ENCODE assay signal across 8 mouse cellular contexts in the genomic region with DNA sequence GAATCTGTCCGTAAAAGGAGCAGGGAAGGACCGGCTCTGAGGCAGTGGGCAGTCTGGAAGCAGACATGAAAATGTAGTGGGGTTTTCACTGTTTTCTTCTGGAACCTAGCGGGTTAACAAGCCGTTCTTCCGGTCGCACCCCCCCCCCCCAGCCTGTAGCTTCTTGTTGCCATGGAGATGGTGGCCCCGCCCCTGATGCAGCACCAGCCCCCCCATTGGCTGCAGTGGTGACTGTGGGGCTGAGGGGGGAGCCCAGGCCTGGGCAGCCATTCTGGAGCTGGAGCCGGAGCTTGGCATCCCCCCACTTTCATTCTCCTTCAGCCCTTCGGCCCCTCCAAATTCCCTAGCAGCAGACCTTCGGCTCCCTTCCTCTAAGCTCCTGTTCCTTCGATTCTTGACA. TPM values are rescaled to one million over a fixed set of nuclear protein-coding genes. Genes with fewer than 3 reads are reported as not detected.
DNase-seq lines count a peak whose midpoint lies in the region; ATAC-seq and TF ChIP-seq lines count a peak whose summit lies in the region.

No protein-coding gene starts in this region.

- H3K27ac ChIP-seq in kidney, adult 2 months (ENCODE audit: insufficient read depth, low read depth, low read length), result no peak overlapping the region
- no peak overlapping the region for H3K27ac ChIP-seq in liver, embryonic 11.5 days (ENCODE audit: low read depth, low read length)

- WGBS in kidney, adult 2 months, result 7% methylated on average over 11 of the region's 11 CpGs
- 4% methylated on average over 11 of the region's 11 CpGs for WGBS in liver, embryonic 11.5 days

- no peaks in the 10 kb centered on the region for H3K27me3 ChIP-seq in kidney, adult 2 months (replicated peaks; ENCODE audit: control insufficient read depth, insufficient read depth, low read length)
- 0 out of 2 replicates have a peak, but pooled peaks cover 3% of the 10 kb centered on the region for H3K27me3 ChIP-seq in liver, embryonic 11.5 days (replicated peaks; ENCODE audit: control insufficient read depth, insufficient read depth, low read length)
- peaks cover 4% of the 10 kb centered on the region; the same call in 1 of the 2 replicates for H3K27me3 ChIP-seq in splenic B cell, adult 2 months (ENCODE audit: control insufficient read depth, insufficient read depth, low read length, poor library complexity, severe bottlenecking)

- H3K4me3 ChIP-seq in kidney, adult 2 months (ENCODE audit: insufficient read depth, low read depth, low read length), result peak overlapping the region; percentile 33
- H3K4me3 ChIP-seq in liver, embryonic 11.5 days (ENCODE audit: low read depth, low read length), result peak overlapping the region; percentile 43

- H3K9me3 ChIP-seq in liver, embryonic 11.5 days (ENCODE audit: control insufficient read depth, low read length), result no peaks in the 10 kb centered on the region

- no peak for TF ChIP-seq POLR2A in kidney, adult 2 months (IDR thresholded peaks at IDR 0.05; ENCODE audit: low read depth, low read length)

- H3K36me3 ChIP-seq in kidney, adult 2 months (ENCODE audit: control insufficient read depth, insufficient read depth, low read length), result no peaks in the 10 kb centered on the region
- 0 out of 2 replicates have a peak, but pooled peaks cover 2% of the 10 kb centered on the region for H3K36me3 ChIP-seq in liver, embryonic 11.5 days (ENCODE audit: control insufficient read depth, insufficient read depth, low read length)
- H3K36me3 ChIP-seq in splenic B cell, adult 2 months (ENCODE audit: control insufficient read depth, insufficient read depth, low read length, poor library complexity, severe bottlenecking), result no peaks in the 10 kb centered on the region

- peak overlapping the region; percentile 52; the same call in 1 of the 2 replicates for H3K9ac ChIP-seq in liver, embryonic 11.5 days (ENCODE audit: low read depth, low read length)

- H3K4me1 ChIP-seq in kidney, adult 2 months (ENCODE audit: control insufficient read depth, insufficient read depth, low read length), result peaks cover 4% of the 10 kb centered on the region
- peaks cover 67% of the 10 kb centered on the region for H3K4me1 ChIP-seq in liver, embryonic 11.5 days (replicated peaks; ENCODE audit: control insufficient read depth, insufficient read depth, low read length)

- ATAC-seq in liver, embryonic 11.5 days (replicated peaks; ENCODE audit: low FRiP score), result peak; percentile 42; the same call in 1 of the 2 replicates
- 0 out of 2 replicates have a peak, but pooled peaks have one; percentile 36 for ATAC-seq in monocyte, adult 5-6 weeks (replicated peaks; ENCODE audit: insufficient number of reproducible peaks, low FRiP score, low TSS enrichment, poor library complexity, severe bottlenecking)

- peak; percentile 71 to 83 for DNase-seq in adrenal gland, adult (ENCODE audit: inconsistent age in 2 of 2, low spot score in 1 of 2)
- DNase-seq in adrenal gland, adult 8-10 months, result no peak
- DNase-seq in embryo, embryonic 10 days (ENCODE audit: low spot score), result peak; percentile 90
- peak; percentile 61 to 66 for DNase-seq in heart, adult 9 months (ENCODE audit: low spot score in 2 of 2)
- DNase-seq in kidney, adult 2 months, result peak; percentile 75
- DNase-seq in liver, embryonic 11.5 days (ENCODE audit: low spot score), result peak; percentile 73
- peak; percentile 89 for DNase-seq in splenic B cell, adult 2 months (ENCODE audit: low read depth, low spot score)

- peak overlapping the region; percentile 67 for H3K4me2 ChIP-seq in liver, embryonic 11.5 days

- TF ChIP-seq CTCF in kidney, adult 2 months (conservative IDR thresholded peaks at IDR 0.05; ENCODE audit: insufficient read depth, insufficient read length, low read depth, low read length), result no peak

RNA-seq across cellular contexts. Expression of gene Syngap1, which starts 10.4 kb away (rescaled TPM):
- 10 to 100 TPM; 19.7 to 36.9 (median 26.9) TPM for total RNA-seq in adrenal gland, adult 8-10 months (2022)
- 14.8 and 16.8 TPM in 2 replicates for polyA plus RNA-seq in kidney, adult 2 months (2012; rRNA removed)
- polyA plus RNA-seq in liver, embryonic 11.5 days (2014; fragmentation: Nextera tagmentation; extraction: Ambion mirVana), result 1.4 and 1.6 TPM in 2 replicates
- total RNA-seq in monocyte, adult 5-6 weeks (2017), result 0.76 to 3.9 TPM (median 0.96 TPM) in 3 replicates

RNA-seq across cellular contexts. Expression of gene Cuta, which starts 12.0 kb away (rescaled TPM):
- 100 to 1,000 TPM; 151 to 162 (median 155) TPM for total RNA-seq in adrenal gland, adult 8-10 months (2022)
- polyA plus RNA-seq in kidney, adult 2 months (2012; rRNA removed), result 145 and 183 TPM in 2 replicates
- polyA plus RNA-seq in liver, embryonic 11.5 days (2014; fragmentation: Nextera tagmentation; extraction: Ambion mirVana), result 159 and 171 TPM in 2 replicates
- total RNA-seq in monocyte, adult 5-6 weeks (2017), result 22.8 to 35.9 TPM (median 25.9 TPM) in 3 replicates

RNA-seq across cellular contexts. Expression of gene Phf1, which starts 18.6 kb away (rescaled TPM):
- total RNA-seq in adrenal gland, adult 8-10 months (2022), result 10 to 100 TPM; 46.9 to 60.1 (median 53.5) TPM
- 41.2 and 52.0 TPM in 2 replicates for polyA plus RNA-seq in kidney, adult 2 months (2012; rRNA removed)
- polyA plus RNA-seq in liver, embryonic 11.5 days (2014; fragmentation: Nextera tagmentation; extraction: Ambion mirVana), result 3.2 and 3.4 TPM in 2 replicates
- 26.2 to 57.6 TPM (median 30.0 TPM) in 3 replicates for total RNA-seq in monocyte, adult 5-6 weeks (2017)

RNA-seq across cellular contexts. Expression of gene Zbtb9, which starts 21.6 kb away (rescaled TPM):
- 10 to 100 TPM in 1 of 4 experiments, 1 to 10 TPM in 3; 6.6 to 10.1 (median 9.0) TPM for total RNA-seq in adrenal gland, adult 8-10 months (2022)
- polyA plus RNA-seq in kidney, adult 2 months (2012; rRNA removed), result 6.5 and 10.0 TPM in 2 replicates
- 9.7 and 9.9 TPM in 2 replicates for polyA plus RNA-seq in liver, embryonic 11.5 days (2014; fragmentation: Nextera tagmentation; extraction: Ambion mirVana)
- total RNA-seq in monocyte, adult 5-6 weeks (2017), result 23.5 to 34.2 TPM (median 32.3 TPM) in 3 replicates

RNA-seq across cellular contexts. Expression of gene Kifc5b, which starts 34.5 kb away (rescaled TPM):
- 1 to 10 TPM; 1.0 to 3.2 (median 1.6) TPM for total RNA-seq in adrenal gland, adult 8-10 months (2022)
- polyA plus RNA-seq in kidney, adult 2 months (2012; rRNA removed), result 1.3 and 1.5 TPM in 2 replicates
- 8.6 and 8.7 TPM in 2 replicates for polyA plus RNA-seq in liver, embryonic 11.5 days (2014; fragmentation: Nextera tagmentation; extraction: Ambion mirVana)
- total RNA-seq in monocyte, adult 5-6 weeks (2017), result 1.5 to 3.2 TPM (median 2.3 TPM) in 3 replicates
